Mouse (Mus musculus): ENCODE data around the gene Slfn2.
A peak's percentile ranks its signal among the peaks of the same experiment; 100 is the strongest.

Gene Slfn2

GRCm38 (mm10) chr11:83077714-83078422, 13.0 kb downstream of the Slfn2 start:
- peak; percentile 67 for DNase-seq (ENCODE audit: low read depth)

GRCm38 (mm10) chr11:83078423-83079140, 13.7 kb downstream of the Slfn2 start:
- DNase-seq (ENCODE audit: low read depth): no peak

GRCm38 (mm10) chr11:83079487-83080199, 14.7 kb downstream of the Slfn2 start:
- no peak for DNase-seq (ENCODE audit: low read depth)

GRCm38 (mm10) chr11:83082741-83083473, 18.0 kb downstream of the Slfn2 start:
- no peak for DNase-seq (ENCODE audit: low read depth)

- no peak for DNase-seq (ENCODE audit: low read depth)
Observed at GRCm38 (mm10) chr11:83084161-83084560, 19.2 kb downstream of the Slfn2 start.

- DNase-seq (ENCODE audit: low read depth): no peak
Observed at GRCm38 (mm10) chr11:83084761-83085160, 19.8 kb downstream of the Slfn2 start.

GRCm38 (mm10) chr11:83115138-83115537, 50.2 kb downstream of the Slfn2 start:
- peak; percentile 56 for DNase-seq (ENCODE audit: low read depth)

GRCm38 (mm10) chr11:83116597-83117227, 51.8 kb downstream of the Slfn2 start, which contains the start of gene Slfn1:
TSS of gene Slfn1 (plus strand) at chr11:83116849.
- no peak for DNase-seq (ENCODE audit: low read depth)

- DNase-seq (ENCODE audit: low read depth): no peak
Observed at GRCm38 (mm10) chr11:83118056-83118455, 53.1 kb downstream of the Slfn2 start.

Data from c-Kit-positive CD71-negative TER-119-negative erythroid progenitor cells, embryonic 14.5 days (primary cell).